Mouse (Mus musculus) midbrain, postnatal 0 days (tissue): ENCODE results near the gene Rtp1. TPM values are rescaled to one million over a fixed set of nuclear protein-coding genes. Genes with fewer than 3 reads are reported as not detected.
A peak's percentile ranks its signal among the peaks of the same experiment; 100 is the strongest.

Experiments
- ATAC-seq: fragments of 200-750 bp; cut with Nextera tagmentation; 2 replicates; pipeline ENCODE4 v1.8.0; 2017; ENCODE audit warnings: moderate number of reproducible peaks, mild to moderate bottlenecking, moderate TSS enrichment, moderate library complexity; ENCODE audit not compliant: low FRiP score
- DNase-seq: peaks from one replicate; pipeline ENCODE4 v3.0.0-alpha.2; 2015; ENCODE audit warnings: low spot score
- H3K27ac ChIP-seq: fragments of 300-500 bp; sonication (generic); 2 replicates; pipeline ENCODE4 v1.5.1; 2014; ENCODE audit warnings: low read depth, mild to moderate bottlenecking, low read length, mixed read lengths
- H3K27me3 ChIP-seq: fragments of 300-500 bp; sonication (generic); 2 replicates; pipeline ENCODE4 v1.6.1; 2014; ENCODE audit warnings: low read length, control low read depth, mixed read lengths; ENCODE audit not compliant: insufficient read depth
- H3K36me3 ChIP-seq: fragments of 300-500 bp; sonication (generic); 2 replicates; pipeline ENCODE4 v1.6.1; 2014; ENCODE audit warnings: low read length, control low read depth, mixed read lengths; ENCODE audit not compliant: insufficient read depth
- H3K4me1 ChIP-seq: fragments of 300-500 bp; sonication (generic); 2 replicates; pipeline ENCODE4 v1.6.1; 2014; ENCODE audit warnings: mild to moderate bottlenecking, control low read depth, antibody characterized with exemption, low read length, mixed read lengths; ENCODE audit not compliant: insufficient read depth
- H3K4me2 ChIP-seq: fragments of 300-500 bp; sonication (generic); 2 replicates; pipeline ENCODE4 v1.6.1; 2014; ENCODE audit warnings: low read depth, mild to moderate bottlenecking, low read length, mixed read lengths; ENCODE audit not compliant: poor library complexity, severe bottlenecking
- H3K4me3 ChIP-seq: fragments of 300-500 bp; sonication (generic); 2 replicates; pipeline ENCODE4 v1.5.1; 2014; ENCODE audit warnings: low read depth, mild to moderate bottlenecking, low read length, moderate library complexity
- H3K9ac ChIP-seq: fragments of 300-500 bp; sonication (generic); replicated peaks from 2 replicates; pipeline ENCODE4 v1.6.1; 2014; ENCODE audit warnings: mild to moderate bottlenecking, low read length, moderate library complexity, mixed read lengths; ENCODE audit not compliant: poor library complexity, severe bottlenecking
- H3K9me3 ChIP-seq: fragments of 300-500 bp; sonication (generic); 2 replicates; pipeline ENCODE4 v1.6.1; 2016; ENCODE audit warnings: low read length, control low read depth
- CTCF ChIP-seq: IDR thresholded peaks from 2 replicates; pipeline ENCODE4 v1.5.1; 2016; ENCODE audit warnings: antibody characterized with exemption, mild to moderate bottlenecking
- WGBS: fragments of 180-500 bp; shearing (Covaris S2); extraction: QIAGEN DNeasy Blood & Tissue Kit; methylation state at CpG from one replicate; pipeline ENCODE4 v1.1.7; 2014; 5-methylcytosine and 5-hydroxymethylcytosine counted together
- polyA plus RNA-seq: library from polyadenylated mRNA; unstranded; fragments of >200 nt; fragmentation: Nextera tagmentation; extraction: Ambion mirVana; gene quantifications from 2 replicates; pipeline ENCODE4 v1.2.1, GENCODE M21; 2015
- total RNA-seq: library from RNA; depleted of rRNA; stranded (reverse); fragments of >200 nt; gene quantifications from 2 replicates; pipeline ENCODE4 v1.2.3, GENCODE M21; 2014

Gene Rtp1
- total and polyA plus RNA-seq, 2 experiments from 2014 or later = 0.33 to 0.77 TPM

DNA sequence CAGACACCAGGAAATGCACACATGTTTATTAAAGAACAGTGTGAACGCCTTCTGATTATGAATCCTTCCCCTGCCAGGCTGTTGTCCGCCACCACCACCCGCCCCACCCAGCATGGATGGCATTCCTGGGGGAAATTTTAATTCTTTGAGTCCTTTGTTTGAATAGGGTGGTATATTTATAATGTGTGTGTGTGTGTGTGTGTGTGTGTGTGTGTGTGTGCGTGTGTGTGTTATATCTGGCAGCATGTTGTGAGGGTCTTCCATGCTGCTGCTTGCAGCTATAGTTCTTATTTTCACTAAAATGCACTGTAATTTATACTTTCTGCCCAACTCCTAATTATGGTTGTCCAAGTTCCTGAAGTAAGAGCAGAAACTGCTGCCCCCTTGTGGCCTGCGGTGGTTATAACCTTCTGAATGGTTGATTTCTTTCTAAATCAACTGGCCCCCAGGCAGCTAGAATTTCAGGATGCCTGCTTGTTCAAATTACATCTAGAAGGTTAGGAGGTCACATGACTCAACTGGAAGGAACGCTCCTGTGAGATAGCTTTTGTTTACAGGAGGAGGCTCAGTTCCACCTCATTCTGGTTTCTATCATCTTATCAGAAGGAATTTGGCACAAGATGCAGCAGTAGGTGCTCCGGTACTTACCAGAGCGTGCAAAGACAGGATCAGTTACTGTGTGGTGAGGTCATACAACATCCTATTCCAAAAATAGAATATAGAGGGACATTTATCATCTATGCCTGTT is 25.8 kb upstream of the Rtp1 start:
- peak; percentile 83 for DNase-seq
- H3K4me3 ChIP-seq = no peak overlapping the region
- H3K9ac ChIP-seq = no peak overlapping the region
- peak; percentile 91 for TF ChIP-seq CTCF
- no peaks in the 10 kb centered on the region for H3K4me1 ChIP-seq
- ATAC-seq = no peak
- no peaks in the 10 kb centered on the region for H3K27me3 ChIP-seq
- H3K4me2 ChIP-seq = no peak overlapping the region
- WGBS = 58% methylated on average over 8 of the region's 8 CpGs
- no peaks in the 10 kb centered on the region for H3K36me3 ChIP-seq
- no peaks in the 10 kb centered on the region for H3K9me3 ChIP-seq
- H3K27ac ChIP-seq = no peak overlapping the region

DNA sequence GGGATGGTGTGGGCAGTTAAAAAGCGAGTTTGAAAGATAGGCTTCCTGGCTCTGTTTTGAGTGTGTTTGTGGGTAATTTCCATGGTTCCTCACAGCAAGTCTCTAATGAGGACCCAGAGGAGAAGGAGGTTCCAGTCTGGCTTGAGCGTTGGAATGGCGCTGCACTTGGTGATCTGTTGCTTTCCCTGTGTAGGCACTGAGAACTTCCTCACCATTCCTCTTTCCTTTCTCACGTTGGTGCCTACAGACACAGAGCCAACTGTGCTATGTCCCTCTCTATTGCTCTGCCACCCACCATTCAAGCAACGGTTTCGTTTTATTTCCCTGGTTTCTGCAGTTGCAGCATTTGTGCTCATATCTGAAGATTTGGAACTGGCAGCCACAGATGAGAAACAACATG is 16.0 kb upstream of the Rtp1 start:
- Histone ChIP-seq H3K4me1 (peaks cover 2% of the 10 kb centered on the region; the same call in 1 of the 2 replicates), H3K4me3 (no peak overlapping the region), H3K9me3 (no peaks in the 10 kb centered on the region), H3K36me3 (no peaks in the 10 kb centered on the region), H3K27ac (no peak overlapping the region), H3K27me3 (no peaks in the 10 kb centered on the region), H3K4me2 (no peak overlapping the region), H3K9ac (no peak overlapping the region)
- no peak for TF ChIP-seq CTCF
- 86% methylated on average over 6 of the region's 6 CpGs for WGBS
- DNase-seq (no peak), ATAC-seq (no peak)

DNA sequence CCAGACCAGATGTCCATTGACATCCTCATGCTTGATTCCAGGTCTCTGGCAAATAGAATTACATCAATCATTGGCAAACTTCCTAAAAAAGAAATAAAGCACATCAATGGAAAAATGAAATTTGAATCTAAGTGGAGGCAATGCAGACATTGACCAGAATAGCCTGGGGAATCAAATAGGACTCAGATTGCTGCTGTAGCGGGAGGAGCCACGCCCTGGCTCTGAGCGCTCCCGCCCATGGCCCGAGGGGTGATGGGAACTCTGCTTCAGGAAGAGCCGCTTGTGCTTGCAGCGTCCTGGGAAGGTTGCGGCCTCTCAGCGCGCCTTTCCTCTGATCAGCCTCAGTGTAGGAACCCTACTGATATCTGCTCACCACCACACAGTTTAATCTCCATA is 12.7 kb upstream of the Rtp1 start:
- WGBS = 52% methylated on average over 10 of the region's 10 CpGs
- H3K4me1 ChIP-seq = peaks cover 2% of the 10 kb centered on the region; the same call in 1 of the 2 replicates
- no peak for TF ChIP-seq CTCF
- DNase-seq = no peak
- H3K27ac ChIP-seq = no peak overlapping the region
- H3K36me3 ChIP-seq = no peaks in the 10 kb centered on the region
- ATAC-seq = no peak
- H3K9ac ChIP-seq = no peak overlapping the region
- no peaks in the 10 kb centered on the region for H3K27me3 ChIP-seq
- 0 out of 2 replicates have a peak overlapping the region, but pooled peaks have one; percentile 6 for H3K4me2 ChIP-seq
- no peak overlapping the region for H3K4me3 ChIP-seq
- no peaks in the 10 kb centered on the region for H3K9me3 ChIP-seq

DNA sequence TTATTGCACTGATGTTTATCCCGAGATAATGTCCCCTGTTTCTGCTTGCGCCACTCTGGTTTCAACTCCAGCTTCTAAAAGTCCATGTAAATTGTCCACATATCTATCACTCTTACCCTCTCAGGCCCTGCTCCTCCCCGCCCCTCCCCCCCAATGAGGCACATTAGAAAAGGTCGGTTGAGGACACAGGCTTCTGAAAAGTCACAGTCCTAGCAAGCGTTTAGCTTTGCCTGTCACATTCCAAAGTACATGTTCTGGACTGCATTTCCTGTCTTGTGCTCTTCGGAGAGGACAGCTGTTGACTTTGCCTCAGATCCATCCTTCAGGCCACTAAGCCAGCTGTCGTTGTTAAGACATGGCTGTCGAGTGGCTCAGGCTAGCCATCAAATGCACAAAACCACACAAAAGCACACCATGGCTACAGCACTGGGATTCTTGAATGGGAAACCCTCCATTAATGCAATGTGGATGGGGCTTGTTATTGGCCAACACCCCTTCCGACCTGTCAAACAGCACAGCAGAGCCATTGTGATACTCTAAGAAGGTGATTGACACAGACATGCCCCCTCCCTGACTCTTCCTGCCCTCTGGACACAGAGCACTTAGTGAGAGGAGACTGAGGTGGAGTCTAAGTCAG is 12.2 kb upstream of the Rtp1 start:
- Histone ChIP-seq H3K4me1 (peaks cover 2% of the 10 kb centered on the region; the same call in 1 of the 2 replicates), H3K4me3 (no peak overlapping the region), H3K27ac (no peak overlapping the region), H3K9ac (no peak overlapping the region), H3K27me3 (no peaks in the 10 kb centered on the region), H3K9me3 (no peaks in the 10 kb centered on the region), H3K4me2 (0 out of 2 replicates have a peak overlapping the region, but pooled peaks have one; percentile 6), H3K36me3 (no peaks in the 10 kb centered on the region)
- TF ChIP-seq CTCF = no peak
- DNase-seq = no peak
- ATAC-seq = peak; percentile 22; the same call in 1 of the 2 replicates
- 52% methylated on average over 9 of the region's 9 CpGs for WGBS

DNA sequence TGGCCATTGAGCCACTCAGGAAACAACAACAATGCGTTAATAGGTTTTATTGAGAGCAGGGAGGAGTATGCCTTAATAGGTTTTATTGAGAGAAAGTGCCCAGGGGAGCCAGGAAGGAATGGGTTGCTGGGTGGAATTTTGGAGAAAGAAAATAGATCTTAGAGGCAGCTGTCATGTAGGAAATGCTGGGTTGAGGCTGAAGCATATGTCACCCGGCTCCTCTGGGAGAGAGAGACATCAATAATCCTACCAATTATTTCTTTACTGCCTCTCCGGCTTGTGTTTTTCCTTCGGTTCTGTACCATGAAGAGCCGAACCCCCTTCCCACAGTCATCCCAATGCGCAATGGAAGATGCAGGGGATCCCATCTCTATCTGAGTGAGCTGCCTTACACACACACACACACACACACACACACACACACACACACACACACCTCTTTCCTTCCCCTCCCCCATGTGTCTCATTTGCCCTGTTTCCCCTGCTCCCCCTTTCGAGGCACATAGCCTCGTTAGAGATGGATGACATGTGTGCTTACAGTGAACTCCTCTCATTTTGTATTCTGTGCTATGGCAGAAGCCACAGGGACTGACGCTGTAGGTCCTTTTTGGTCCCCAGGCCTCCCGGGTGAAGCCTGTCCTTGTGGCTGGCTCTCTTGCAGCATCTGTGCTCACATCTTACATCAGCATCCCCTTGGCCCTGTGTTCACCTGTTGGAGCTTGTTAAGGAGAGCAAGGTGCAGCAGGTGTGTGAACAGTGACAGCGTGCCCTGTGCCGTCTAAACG is 11.3 kb upstream of the Rtp1 start:
- peak; percentile 16; the same call in 1 of the 2 replicates for ATAC-seq
- 54% methylated on average over 13 of the region's 13 CpGs for WGBS
- no peak for DNase-seq
- H3K9ac ChIP-seq = no peak overlapping the region
- peaks cover 2% of the 10 kb centered on the region; the same call in 1 of the 2 replicates for H3K4me1 ChIP-seq
- no peaks in the 10 kb centered on the region for H3K9me3 ChIP-seq
- H3K27ac ChIP-seq = no peak overlapping the region
- H3K4me3 ChIP-seq = no peak overlapping the region
- no peaks in the 10 kb centered on the region for H3K36me3 ChIP-seq
- H3K4me2 ChIP-seq = no peak overlapping the region
- no peak for TF ChIP-seq CTCF
- H3K27me3 ChIP-seq = no peaks in the 10 kb centered on the region
